Mouse (Mus musculus) E14TG2a.4 (cell line): ENCODE measurements around the gene St6galnac3.

Source experiments
- CTCF ChIP-seq: conservative IDR thresholded peaks from 2 replicates; pipeline ENCODE4 v1.5.1; 2014; ENCODE audit warnings: low read length
- NANOG ChIP-seq: IDR thresholded peaks from 2 replicates; pipeline ENCODE4 v1.6.1; 2014; ENCODE audit warnings: borderline replicate concordance, low read length, mixed read lengths
- POU5F1 ChIP-seq: IDR thresholded peaks from 2 replicates; pipeline ENCODE4 v1.6.1; 2014; ENCODE audit warnings: low read length, borderline replicate concordance

DNA sequence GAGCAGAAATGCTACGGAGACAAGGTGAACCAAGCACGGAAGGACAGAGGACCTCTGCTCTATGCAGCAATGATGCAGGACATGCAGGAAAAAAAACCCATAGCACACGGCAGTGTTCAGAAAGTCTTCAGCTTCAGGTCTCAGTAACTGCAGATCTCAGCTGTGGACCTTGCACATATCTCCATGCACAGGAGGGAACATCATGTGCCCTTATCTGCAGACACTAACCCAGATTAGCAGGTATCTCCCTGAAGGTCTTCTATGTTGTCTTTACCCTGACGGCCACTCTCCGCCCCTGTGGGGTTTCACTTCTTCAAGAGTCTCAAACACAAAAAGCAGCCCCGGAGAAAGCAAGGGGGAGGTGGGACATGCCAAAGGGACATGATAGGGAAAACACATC lies 244.0 kb downstream of the St6galnac3 start:
- no peak for TF ChIP-seq CTCF
- no peak for TF ChIP-seq POU5F1
- TF ChIP-seq NANOG: no peak
